Mouse (Mus musculus): ENCODE measurements at regions not wholly inside any gene's neighbourhood (a gene's known extent, or its start where the extent isn't known, plus 50 kb on each side); places are given as distances from the start of the nearest gene placed in this dataset.

DNA sequence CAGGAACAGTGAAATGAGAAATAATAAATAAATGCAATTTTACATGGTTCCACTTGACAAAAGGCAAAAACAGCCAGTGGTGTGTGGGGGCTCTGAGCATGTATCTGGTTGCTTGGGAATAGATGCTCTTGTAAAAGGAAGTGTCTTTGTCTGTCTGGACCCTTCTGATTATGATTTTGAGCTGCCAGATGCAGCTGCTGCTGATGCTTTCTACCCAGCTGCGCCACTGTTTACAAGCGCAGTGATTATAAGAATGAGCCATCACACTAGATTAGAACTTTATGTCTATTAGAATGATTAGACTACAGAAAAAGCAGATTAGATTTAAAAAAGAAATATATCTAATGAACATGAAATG lies 299.9 kb upstream of the Ndn start:
- no peak for TF ChIP-seq POLR2A (IDR thresholded peaks at IDR 0.05; ENCODE audit: borderline replicate concordance, extremely low read depth, low read depth, low read length)
- no peak for TF ChIP-seq CTCF (IDR thresholded peaks at IDR 0.05; ENCODE audit: insufficient read depth, low read length)
